Mouse (Mus musculus) C2C12 (cell line): ENCODE data around the gene Med26. TPM values are rescaled to one million over a fixed set of nuclear protein-coding genes. Genes with fewer than 3 reads are reported as not detected.
A peak's percentile ranks its signal among the peaks of the same experiment; 100 is the strongest.

ENCODE experiments used
- H3K27me3 ChIP-seq: one replicate; pipeline ENCODE4 v1.6.1; 2011; ENCODE audit not compliant: control insufficient read depth, insufficient read depth, insufficient read length
- H3K36me3 ChIP-seq: one replicate; pipeline ENCODE4 v1.6.1; 2011; ENCODE audit not compliant: control insufficient read depth, insufficient read depth
- H3K4me3 ChIP-seq: one replicate; pipeline ENCODE4 v1.5.1; 2011; ENCODE audit warnings: mild to moderate bottlenecking, control low read depth; ENCODE audit not compliant: poor library complexity, insufficient read depth, severe bottlenecking
- H3K79me2 ChIP-seq: one replicate; pipeline ENCODE4 v1.6.1; 2011; ENCODE audit not compliant: control insufficient read depth, insufficient read depth
- H3K79me3 ChIP-seq: one replicate; pipeline ENCODE4 v1.6.1; 2011; ENCODE audit warnings: low read depth, control low read depth
- H3ac ChIP-seq: one replicate; pipeline ENCODE3; 2011; ENCODE audit warnings: low read depth; ENCODE audit not compliant: control insufficient read depth, insufficient read length
- CEBPB ChIP-seq: IDR thresholded peaks from one replicate; pipeline ENCODE4 v1.6.1; 2011; ENCODE audit warnings: low read depth, mild to moderate bottlenecking, control low read depth, moderate library complexity
- CTCF ChIP-seq: IDR thresholded peaks from one replicate; pipeline ENCODE4 v1.5.1; 2011; ENCODE audit not compliant: control insufficient read depth, insufficient read depth, insufficient read length
- FOSL1 ChIP-seq: IDR thresholded peaks from one replicate; pipeline ENCODE4 v1.8.0; 2011; ENCODE audit warnings: mild to moderate bottlenecking, low read length; ENCODE audit not compliant: poor library complexity, insufficient read depth, severe bottlenecking
- MAX ChIP-seq: IDR thresholded peaks from one replicate; pipeline ENCODE4 v1.6.1; 2011; ENCODE audit warnings: mild to moderate bottlenecking, control low read depth
- MYOD1 ChIP-seq: IDR thresholded peaks from one replicate; pipeline ENCODE4 v1.6.1; 2011; ENCODE audit warnings: low read depth; ENCODE audit not compliant: control insufficient read depth, insufficient read length
- MYOG ChIP-seq: IDR thresholded peaks from one replicate; pipeline ENCODE4 v1.6.1; 2011; ENCODE audit not compliant: control insufficient read depth, insufficient read length; ENCODE audit errors: extremely low read depth
- USF1 ChIP-seq: IDR thresholded peaks from one replicate; pipeline ENCODE4 v1.6.1; 2011; ENCODE audit warnings: low read depth, mild to moderate bottlenecking, control low read depth, moderate library complexity
- polyA plus RNA-seq: library from polyadenylated mRNA; unstranded; fragments of >200 nt; fragmentation: generic; extraction: Trizol; gene quantifications from one replicate; pipeline ENCODE4 v1.2.1, GENCODE M21; 2012; ENCODE audit warnings: missing spikeins

The Med26 gene
- polyA plus RNA-seq, 1 experiment, result 7.8 TPM

- H3K4me3 ChIP-seq, result no peak overlapping the region
- H3ac ChIP-seq, result no peak overlapping the region
- TF ChIP-seq CEBPB, result no peak
- no peak for TF ChIP-seq FOSL1
- TF ChIP-seq MYOG, result no peak
- TF ChIP-seq USF1, result no peak
- no peak for TF ChIP-seq MAX
- no peak for TF ChIP-seq CTCF
- TF ChIP-seq MYOD1, result no peak
- H3K79me3 ChIP-seq, result peaks cover 14% of the 10 kb centered on the region
- H3K79me2 ChIP-seq, result peaks cover 22% of the 10 kb centered on the region
- no peaks in the 10 kb centered on the region for H3K27me3 ChIP-seq
- H3K36me3 ChIP-seq, result peaks cover 8% of the 10 kb centered on the region
Measured at GRCm38 (mm10) chr8:72573450-72573849, 25.4 kb upstream of the Med26 start.

- H3K79me3 ChIP-seq, result peaks cover 16% of the 10 kb centered on the region
- H3K79me2 ChIP-seq, result peaks cover 30% of the 10 kb centered on the region
- peak overlapping the region; percentile 52 for H3K4me3 ChIP-seq
- TF ChIP-seq MYOG (no peak), CTCF (no peak), CEBPB (no peak), MAX (no peak), USF1 (no peak), MYOD1 (no peak), FOSL1 (no peak)
- no peak overlapping the region for H3ac ChIP-seq
- H3K36me3 ChIP-seq, result peaks cover 17% of the 10 kb centered on the region
- no peaks in the 10 kb centered on the region for H3K27me3 ChIP-seq
Measured at GRCm38 (mm10) chr8:72572507-72572906, 24.4 kb upstream of the Med26 start.

DNA sequence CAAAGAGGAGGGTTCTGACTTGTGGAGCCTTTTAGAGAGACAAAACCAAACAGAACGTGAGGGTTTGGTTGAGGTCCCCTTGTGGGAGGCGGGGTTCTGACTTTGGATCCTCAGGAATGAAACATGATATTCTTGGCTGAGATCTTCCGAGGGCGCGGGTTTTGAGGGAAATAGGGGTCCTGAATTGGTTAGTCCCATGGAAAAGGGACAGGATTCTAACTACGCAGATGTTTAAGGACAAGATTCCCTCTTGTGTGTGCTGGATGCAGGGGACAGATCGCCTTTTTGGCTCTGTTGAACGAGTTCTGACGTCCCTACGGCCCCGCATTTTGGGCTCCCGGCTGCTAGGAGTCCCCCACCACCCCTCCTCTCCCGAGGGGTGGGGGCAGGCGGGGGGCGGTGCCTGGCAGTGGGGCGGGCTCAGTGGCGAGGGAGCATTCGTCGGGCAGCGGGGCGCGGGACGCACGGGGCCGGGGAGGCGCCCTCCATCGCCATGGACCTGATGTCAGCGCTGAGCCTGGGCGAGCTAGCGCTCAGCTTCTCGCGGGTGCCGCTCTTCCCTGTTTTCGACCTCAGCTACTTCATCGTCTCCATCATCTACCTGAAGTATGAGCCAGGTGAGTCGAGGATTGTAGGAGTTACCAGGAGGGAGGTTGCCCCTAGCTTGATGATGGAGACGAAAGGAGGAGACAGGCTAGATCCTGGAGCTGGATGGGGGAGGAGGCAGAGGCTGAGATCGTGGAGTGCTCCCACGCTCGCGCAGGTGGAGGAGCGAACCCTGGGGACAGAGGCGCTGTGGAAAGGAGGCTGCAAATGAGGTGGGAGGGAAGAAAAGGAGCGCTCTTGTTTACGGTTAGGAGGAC lies 23.8 kb upstream of the Med26 start, which contains the start of gene Tmem38a:
Gene Tmem38a (plus strand): TSS at position 445 of the 863 bp plus-strand sequence.
- no peak for TF ChIP-seq MAX
- no peak for TF ChIP-seq CTCF
- no peak for TF ChIP-seq USF1
- TF ChIP-seq MYOD1, result no peak
- no peak for TF ChIP-seq MYOG
- TF ChIP-seq CEBPB, result no peak
- no peak for TF ChIP-seq FOSL1
- peak within 1 kb of the TSS; percentile 61 for H3ac ChIP-seq
- H3K36me3 ChIP-seq, result peaks cover 24% of the 10 kb centered on the region
- no peaks in the 10 kb centered on the region for H3K27me3 ChIP-seq
- H3K4me3 ChIP-seq, result peak within 1 kb of the TSS; percentile 52
- H3K79me2 ChIP-seq, result peaks cover 33% of the 10 kb centered on the region
- peaks cover 16% of the 10 kb centered on the region for H3K79me3 ChIP-seq

GRCm38 (mm10) chr8:72570633-72571610 lies 22.9 kb upstream of the Med26 start, which contains the start of gene Smim7:
Smim7 (minus strand) TSS chr8:72571088.
- Histone ChIP-seq H3K36me3 (peaks cover 30% of the 10 kb centered on the region), H3K27me3 (no peaks in the 10 kb centered on the region), H3ac (peak within 1 kb of the TSS; percentile 75), H3K4me3 (peak within 1 kb of the TSS; percentile 52), H3K79me3 (peaks cover 16% of the 10 kb centered on the region), H3K79me2 (peaks cover 40% of the 10 kb centered on the region)
- TF ChIP-seq MAX, result peak; percentile 54
- TF ChIP-seq CTCF, result no peak

- H3K79me2 ChIP-seq, result peaks cover 40% of the 10 kb centered on the region
- no peak overlapping the region for H3ac ChIP-seq
- TF ChIP-seq FOSL1, result no peak
- TF ChIP-seq CEBPB, result no peak
- TF ChIP-seq MYOG, result no peak
- TF ChIP-seq MAX, result no peak
- TF ChIP-seq CTCF, result no peak
- TF ChIP-seq USF1, result no peak
- TF ChIP-seq MYOD1, result no peak
- H3K4me3 ChIP-seq, result no peak overlapping the region
- peaks cover 38% of the 10 kb centered on the region for H3K36me3 ChIP-seq
- H3K79me3 ChIP-seq, result peaks cover 20% of the 10 kb centered on the region
- H3K27me3 ChIP-seq, result no peaks in the 10 kb centered on the region
Measured at GRCm38 (mm10) chr8:72565970-72566369, 17.9 kb upstream of the Med26 start.
